Mouse (Mus musculus) MEL (cell line): ENCODE data around the gene Tspan11.

Experiments used
- BHLHE40 ChIP-seq: IDR thresholded peaks from 2 replicates; pipeline ENCODE4 v1.6.1; 2012; ENCODE audit warnings: low read depth, mild to moderate bottlenecking, inconsistent platforms, low read length, improper control_type of control experiment, borderline replicate concordance
- CHD2 ChIP-seq: IDR thresholded peaks from 2 replicates; pipeline ENCODE4 v1.6.1; 2011; ENCODE audit warnings: low read length, improper control_type of control experiment
- CTCF ChIP-seq, 3 experiments: IDR thresholded peaks in 2 of 3; conservative IDR thresholded peaks in 1 of 3; 2 replicates each; pipeline ENCODE4 v1.5.1; 2011 to 2012; ENCODE audit warnings: low read length in 3 of 3, low read depth in 2 of 3, mild to moderate bottlenecking in 2 of 3, improper control_type of control experiment in 1 of 3, inconsistent platforms in 1 of 3, mixed read lengths in 1 of 3, moderate library complexity in 1 of 3; ENCODE audit not compliant: control insufficient read depth in 1 of 3, insufficient read depth in 1 of 3, poor library complexity in 1 of 3, severe bottlenecking in 1 of 3
- HCFC1 ChIP-seq: IDR thresholded peaks from 2 replicates; pipeline ENCODE4 v1.6.1; 2012; ENCODE audit warnings: low read depth, mild to moderate bottlenecking, inconsistent platforms, low read length, improper control_type of control experiment, moderate library complexity
- KAT2A ChIP-seq: conservative IDR thresholded peaks from 2 replicates; pipeline ENCODE4 v1.6.1; 2012; ENCODE audit warnings: low read depth, low read length, improper control_type of control experiment, inconsistent platforms
- MAX ChIP-seq: IDR thresholded peaks from 2 replicates; pipeline ENCODE4 v1.6.1; 2011; ENCODE audit warnings: low read length, improper control_type of control experiment
- MYC ChIP-seq: IDR thresholded peaks from 2 replicates; pipeline ENCODE4 v1.6.1; 2011; ENCODE audit warnings: low read depth, mild to moderate bottlenecking, low read length, improper control_type of control experiment, moderate library complexity
- POLR2A ChIP-seq, 2 experiments: IDR thresholded peaks; 2 replicates each; pipeline ENCODE4 v1.6.1; 2011 to 2012; ENCODE audit warnings: low read length in 2 of 2, mild to moderate bottlenecking in 2 of 2, control low read depth in 1 of 2, improper control_type of control experiment in 1 of 2, low read depth in 1 of 2, moderate library complexity in 1 of 2; ENCODE audit not compliant: control insufficient read depth in 1 of 2, insufficient read depth in 1 of 2, poor library complexity in 1 of 2
- UBTF ChIP-seq: IDR thresholded peaks from 2 replicates; pipeline ENCODE4 v1.6.1; 2012; ENCODE audit warnings: low read depth, mild to moderate bottlenecking, inconsistent platforms, low read length, improper control_type of control experiment, moderate library complexity, borderline replicate concordance; ENCODE audit not compliant: insufficient read depth

GRCm38 (mm10) chr6:127925915-127926314 is 38.5 kb downstream of the Tspan11 start:
- no peak for TF ChIP-seq UBTF
- TF ChIP-seq BHLHE40: no peak
- no peak for TF ChIP-seq CHD2
- no peak for TF ChIP-seq CTCF (IDR thresholded peaks at IDR 0.05 in 2 of 3, conservative IDR thresholded peaks at IDR 0.05 in 1 of 3; ENCODE audit: control insufficient read depth in 1 of 3, insufficient read depth in 1 of 3, low read depth in 2 of 3, low read length in 3 of 3, poor library complexity in 1 of 3, severe bottlenecking in 1 of 3)
- TF ChIP-seq POLR2A (IDR thresholded peaks at IDR 0.05; ENCODE audit: control insufficient read depth in 1 of 2, insufficient read depth in 1 of 2, low read depth in 1 of 2, low read length in 2 of 2, poor library complexity in 1 of 2): no peak
- TF ChIP-seq MYC: no peak
- no peak for TF ChIP-seq MAX
- no peak for TF ChIP-seq HCFC1
- no peak for TF ChIP-seq KAT2A
